Mouse (Mus musculus) ES-Bruce4 (cell line): ENCODE results near the gene Arhgap44. TPM values are rescaled to one million over a fixed set of nuclear protein-coding genes. Genes with fewer than 3 reads are reported as not detected.

ENCODE experiments used
- H3K27ac ChIP-seq: 2 replicates; pipeline ENCODE4 v1.5.1; 2012; ENCODE audit warnings: low read length, inconsistent platforms; ENCODE audit not compliant: insufficient read depth
- H3K27me3 ChIP-seq: 2 replicates; pipeline ENCODE4 v1.6.1; 2012; ENCODE audit warnings: mild to moderate bottlenecking, low read length, inconsistent platforms; ENCODE audit not compliant: control insufficient read depth, poor library complexity, insufficient read depth, severe bottlenecking
- H3K36me3 ChIP-seq: 2 replicates; pipeline ENCODE4 v1.6.1; 2012; ENCODE audit warnings: inconsistent platforms, mild to moderate bottlenecking, low read length, moderate library complexity; ENCODE audit not compliant: control insufficient read depth, poor library complexity, insufficient read depth, severe bottlenecking
- H3K4me1 ChIP-seq: one replicate; pipeline ENCODE4 v1.8.1; 2011; ENCODE audit warnings: low read length; ENCODE audit not compliant: control insufficient read depth, insufficient read depth
- H3K4me3 ChIP-seq: 2 replicates; pipeline ENCODE4 v1.5.1; 2011; ENCODE audit warnings: low read depth, mild to moderate bottlenecking, low read length
- H3K9ac ChIP-seq: 2 replicates; pipeline ENCODE4 v1.6.1; 2012; ENCODE audit warnings: low read depth, mild to moderate bottlenecking, inconsistent platforms; ENCODE audit not compliant: poor library complexity, severe bottlenecking
- H3K9me3 ChIP-seq: replicated peaks from 2 replicates; pipeline ENCODE4 v1.6.1; 2012; ENCODE audit warnings: mild to moderate bottlenecking, low read length, inconsistent platforms; ENCODE audit not compliant: control insufficient read depth, poor library complexity, insufficient read depth, severe bottlenecking
- CTCF ChIP-seq: IDR thresholded peaks from one replicate; pipeline ENCODE4 v1.8.1; 2011; ENCODE audit warnings: low read depth, low read length
- EP300 ChIP-seq: IDR thresholded peaks from 2 replicates; pipeline ENCODE4 v1.6.1; 2011; ENCODE audit warnings: low read depth, low read length; ENCODE audit not compliant: insufficient read depth
- POLR2A ChIP-seq: IDR thresholded peaks from one replicate; pipeline ENCODE4 v1.8.1; 2011; ENCODE audit warnings: low read length; ENCODE audit not compliant: insufficient read depth
- polyA plus RNA-seq: library from polyadenylated mRNA; stranded (reverse); fragments of >200 nt; gene quantifications from 2 replicates; pipeline ENCODE4 v1.2.4, GENCODE M21; 2011; ENCODE audit warnings: low read depth; ENCODE audit not compliant: missing spikeins, insufficient read depth, insufficient read length

Arhgap44 gene
- polyA plus RNA-seq, 1 experiment: 8.6 TPM

- H3K36me3 ChIP-seq: peaks cover 54% of the 10 kb centered on the region
Measured at GRCm38 (mm10) chr11:64988556-64988955, 174.2 kb downstream of the Arhgap44 start.

GRCm38 (mm10) chr11:64979489-64979845 is 183.3 kb downstream of the Arhgap44 start:
- no peak overlapping the region for H3K27ac ChIP-seq
- peak overlapping the region; percentile 76 for H3K4me3 ChIP-seq
- H3K4me1 ChIP-seq: no peaks in the 10 kb centered on the region
- peaks cover 12% of the 10 kb centered on the region for H3K36me3 ChIP-seq
- peak overlapping the region; percentile 74 for H3K9ac ChIP-seq
- TF ChIP-seq POLR2A: no peak
- TF ChIP-seq CTCF: no peak
- TF ChIP-seq EP300: no peak
- no peaks in the 10 kb centered on the region for H3K9me3 ChIP-seq
- H3K27me3 ChIP-seq: no peaks in the 10 kb centered on the region

More at GRCm38 (mm10) chr11:64988556-64988955, 174.2 kb downstream of the Arhgap44 start:
- Histone ChIP-seq H3K27me3 (no peaks in the 10 kb centered on the region), H3K27ac (no peak overlapping the region), H3K4me3 (no peak overlapping the region), H3K9ac (no peak overlapping the region), H3K4me1 (no peaks in the 10 kb centered on the region), H3K9me3 (no peaks in the 10 kb centered on the region)
- TF ChIP-seq POLR2A: no peak
- TF ChIP-seq CTCF: no peak
- no peak for TF ChIP-seq EP300

GRCm38 (mm10) chr11:64978720-64979488 is 183.9 kb downstream of the Arhgap44 start, which contains the start of gene Elac2:
TSS of gene Elac2 (plus strand) at chr11:64979038.
- Histone ChIP-seq H3K27ac (no peak within 1 kb of the TSS), H3K36me3 (peaks cover 7% of the 10 kb centered on the region; the same call in 1 of the 2 replicates), H3K4me1 (no peaks in the 10 kb centered on the region), H3K4me3 (peak within 1 kb of the TSS; percentile 76), H3K9ac (peak within 1 kb of the TSS; percentile 74), H3K9me3 (no peaks in the 10 kb centered on the region), H3K27me3 (no peaks in the 10 kb centered on the region)
- TF ChIP-seq EP300: no peak
- peak; percentile 7 for TF ChIP-seq POLR2A

- Histone ChIP-seq H3K9ac (no peak overlapping the region), H3K4me3 (no peak overlapping the region), H3K4me1 (no peaks in the 10 kb centered on the region), H3K27me3 (no peaks in the 10 kb centered on the region), H3K27ac (no peak overlapping the region), H3K36me3 (no peaks in the 10 kb centered on the region), H3K9me3 (no peaks in the 10 kb centered on the region)
- TF ChIP-seq POLR2A: no peak
- no peak for TF ChIP-seq CTCF
- TF ChIP-seq EP300: no peak
Measured at GRCm38 (mm10) chr11:64972418-64972817, 190.3 kb downstream of the Arhgap44 start.

GRCm38 (mm10) chr11:64971471-64971988 is 191.2 kb downstream of the Arhgap44 start:
- H3K36me3 ChIP-seq: no peaks in the 10 kb centered on the region
- no peaks in the 10 kb centered on the region for H3K27me3 ChIP-seq
- H3K27ac ChIP-seq: no peak overlapping the region
- H3K9ac ChIP-seq: no peak overlapping the region
- TF ChIP-seq EP300: no peak
- TF ChIP-seq CTCF: no peak
- no peak for TF ChIP-seq POLR2A
- H3K9me3 ChIP-seq: no peaks in the 10 kb centered on the region
- H3K4me1 ChIP-seq: no peaks in the 10 kb centered on the region
- no peak overlapping the region for H3K4me3 ChIP-seq

GRCm38 (mm10) chr11:64968939-64969342 is 193.8 kb downstream of the Arhgap44 start:
- no peak overlapping the region for H3K27ac ChIP-seq
- H3K27me3 ChIP-seq: no peaks in the 10 kb centered on the region
- no peaks in the 10 kb centered on the region for H3K36me3 ChIP-seq
- no peaks in the 10 kb centered on the region for H3K9me3 ChIP-seq
- TF ChIP-seq CTCF: no peak
- no peak for TF ChIP-seq EP300
- TF ChIP-seq POLR2A: no peak
- H3K9ac ChIP-seq: no peak overlapping the region
- no peaks in the 10 kb centered on the region for H3K4me1 ChIP-seq
- no peak overlapping the region for H3K4me3 ChIP-seq
